Mouse (Mus musculus): ENCODE results near the gene Nlgn1. TPM values are rescaled to one million over a fixed set of nuclear protein-coding genes. Genes with fewer than 3 reads are reported as not detected.
A peak's percentile ranks its signal among the peaks of the same experiment; 100 is the strongest.

Nlgn1 gene
- 0.93 and 1.2 TPM in 2 replicates for polyA plus RNA-seq (2015; fragmentation: Nextera tagmentation; extraction: Ambion mirVana)

DNA sequence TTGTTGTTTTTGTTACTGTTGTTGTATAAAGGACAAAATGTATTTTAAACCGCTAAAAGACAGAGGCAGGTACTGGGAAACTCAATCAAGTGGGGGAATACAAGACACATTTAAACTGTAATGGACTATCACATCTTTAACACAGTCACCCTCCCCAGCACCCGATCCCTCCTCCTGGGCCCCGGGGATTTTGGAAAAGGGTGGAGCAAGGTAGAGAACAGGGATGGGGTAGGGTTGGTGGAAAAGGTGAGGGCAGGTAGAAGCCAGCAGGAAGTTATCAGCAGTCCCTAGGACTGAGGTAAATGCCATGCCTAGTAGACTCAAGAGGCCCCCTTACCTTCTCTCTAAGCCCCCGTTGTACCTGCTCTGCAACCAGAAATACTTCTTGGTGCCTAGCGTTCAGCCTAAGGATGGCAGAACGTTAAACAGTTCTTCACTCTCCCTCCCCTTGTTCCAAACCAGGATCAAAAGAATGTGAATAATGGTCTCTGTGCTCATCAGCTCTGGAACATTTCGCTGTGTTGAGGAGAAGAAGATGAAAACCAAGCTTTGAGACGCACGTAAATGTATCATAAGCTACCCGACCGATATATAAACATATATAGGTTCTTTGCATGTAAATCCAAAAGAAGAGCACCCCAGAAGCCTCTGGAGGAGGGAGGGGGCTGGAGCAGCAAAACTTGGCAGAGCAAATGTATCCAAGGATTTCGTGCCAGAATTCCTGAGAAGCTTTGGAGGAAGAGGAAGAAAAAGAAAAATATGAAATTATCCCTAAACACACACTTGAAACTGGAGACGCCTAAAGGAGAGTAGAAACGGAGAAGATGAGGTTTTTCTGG lies at the start of gene Nlgn1:
TSS of gene Nlgn1 (minus strand) at position 61 of the 839 bp plus-strand sequence.
- no peak for TF ChIP-seq CTCF (IDR thresholded peaks at IDR 0.05; ENCODE audit: low read depth)
- Histone ChIP-seq H3K9ac (ENCODE audit: low read depth, low read length) (no peak within 1 kb of the TSS), H3K27ac (no peak within 1 kb of the TSS), H3K36me3 (ENCODE audit: insufficient read depth, low read length) (no peaks in the 10 kb centered on the region), H3K4me2 (ENCODE audit: low read length) (peak within 1 kb of the TSS; percentile 82), H3K4me1 (replicated peaks; ENCODE audit: insufficient read depth, low read length) (no peaks in the 10 kb centered on the region; the same call in none of the 2 replicates), H3K4me3 (replicated peaks; ENCODE audit: low read depth, low read length) (peak within 1 kb of the TSS; percentile 44), H3K9me3 (replicated peaks; ENCODE audit: low read length) (no peaks in the 10 kb centered on the region), H3K27me3 (ENCODE audit: insufficient read depth, low read length) (peaks cover 19% of the 10 kb centered on the region; the same call in 1 of the 2 replicates)
- DNase-seq (ENCODE audit: low spot score) (no peak), ATAC-seq (replicated peaks; ENCODE audit: low FRiP score, low read depth) (no peak)
- WGBS, result 1% methylated on average over 14 of the region's 14 CpGs

DNA sequence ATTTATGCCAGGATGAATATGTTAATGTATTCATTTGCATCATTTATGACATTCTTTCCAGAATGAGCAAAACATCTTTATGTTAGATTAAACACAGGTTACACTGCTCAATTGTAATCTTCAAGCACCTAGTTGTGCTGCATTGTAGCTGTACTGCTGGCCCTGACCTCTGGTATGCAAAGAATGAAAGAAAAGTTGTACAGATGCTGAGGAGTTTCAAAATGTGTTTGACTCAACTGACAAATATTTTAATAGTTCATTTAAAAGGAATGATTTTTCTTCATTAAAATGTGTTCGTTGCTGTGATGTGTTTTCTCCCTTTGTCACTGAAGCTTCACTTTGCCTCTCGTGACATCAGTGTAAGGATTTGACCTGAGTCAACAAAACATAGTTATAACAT lies 46.0 kb upstream of the Nlgn1 start:
- Histone ChIP-seq H3K4me1 (replicated peaks; ENCODE audit: insufficient read depth, low read length) (no peaks in the 10 kb centered on the region), H3K27me3 (ENCODE audit: insufficient read depth, low read length) (no peaks in the 10 kb centered on the region), H3K9ac (ENCODE audit: low read depth, low read length) (no peak overlapping the region), H3K27ac (no peak overlapping the region), H3K9me3 (replicated peaks; ENCODE audit: low read length) (no peaks in the 10 kb centered on the region), H3K4me2 (ENCODE audit: low read length) (no peak overlapping the region), H3K4me3 (replicated peaks; ENCODE audit: low read depth, low read length) (no peak overlapping the region), H3K36me3 (ENCODE audit: insufficient read depth, low read length) (no peaks in the 10 kb centered on the region)
- ATAC-seq (replicated peaks; ENCODE audit: low FRiP score, low read depth), result no peak
- DNase-seq (ENCODE audit: low spot score), result no peak
- WGBS, result 58% methylated on average over 2 of the region's 2 CpGs
- TF ChIP-seq CTCF (IDR thresholded peaks at IDR 0.05; ENCODE audit: low read depth), result no peak

DNA sequence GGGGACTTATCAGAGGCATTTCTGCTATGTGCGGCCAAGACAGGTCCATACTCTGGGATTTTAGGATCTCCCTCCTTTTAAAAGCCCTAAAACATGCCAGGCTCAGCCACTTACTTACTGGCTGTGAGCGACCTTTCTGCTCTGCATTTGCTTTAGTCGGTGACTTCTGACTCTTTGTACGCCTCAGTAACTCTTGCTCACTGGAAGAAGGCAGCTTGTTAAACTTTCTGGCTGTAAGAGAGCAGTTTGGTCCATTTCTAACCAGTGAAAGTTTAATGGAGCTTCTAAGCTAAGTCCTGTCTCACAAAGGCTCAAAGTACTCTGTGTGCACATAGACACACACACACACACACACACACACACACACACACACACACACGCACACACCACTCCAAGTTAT lies 22.8 kb upstream of the Nlgn1 start:
- Histone ChIP-seq H3K36me3 (ENCODE audit: insufficient read depth, low read length) (no peaks in the 10 kb centered on the region), H3K27me3 (ENCODE audit: insufficient read depth, low read length) (no peaks in the 10 kb centered on the region), H3K4me3 (replicated peaks; ENCODE audit: low read depth, low read length) (no peak overlapping the region), H3K27ac (no peak overlapping the region), H3K4me1 (replicated peaks; ENCODE audit: insufficient read depth, low read length) (no peaks in the 10 kb centered on the region), H3K4me2 (ENCODE audit: low read length) (no peak overlapping the region), H3K9ac (ENCODE audit: low read depth, low read length) (no peak overlapping the region), H3K9me3 (replicated peaks; ENCODE audit: low read length) (no peaks in the 10 kb centered on the region)
- no peak for TF ChIP-seq CTCF (IDR thresholded peaks at IDR 0.05; ENCODE audit: low read depth)
- 34% methylated on average over 5 of the region's 5 CpGs for WGBS
- peak; percentile 16 for DNase-seq (ENCODE audit: low spot score)
- peak; percentile 61; the same call in 1 of the 2 replicates for ATAC-seq (replicated peaks; ENCODE audit: low FRiP score, low read depth)

DNA sequence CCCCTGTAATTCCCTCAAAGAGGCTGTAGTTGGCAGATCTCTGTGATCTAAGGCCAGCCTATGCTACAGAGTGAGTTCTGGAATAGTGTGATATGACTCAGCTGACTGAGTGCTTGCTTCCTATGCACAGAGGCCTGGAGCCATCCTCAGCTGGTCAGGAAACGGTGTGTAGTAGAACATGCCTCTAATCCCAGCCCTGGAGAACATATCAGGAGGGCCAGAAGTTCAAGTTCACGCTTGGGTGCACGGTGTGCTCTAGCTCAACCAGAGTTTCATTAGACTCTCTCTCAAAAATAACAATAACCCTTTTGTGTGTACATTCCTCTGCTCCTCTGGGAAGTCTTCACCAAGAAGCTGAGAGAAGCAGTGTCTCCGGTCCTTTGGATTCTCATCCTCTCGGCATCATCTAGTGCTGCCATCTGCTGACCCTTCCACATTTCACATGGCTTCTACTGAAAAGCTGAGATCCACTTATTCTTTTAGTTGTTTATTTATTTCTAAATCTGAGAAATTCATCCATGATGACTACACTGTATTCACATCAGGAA lies 22.3 kb upstream of the Nlgn1 start:
- Histone ChIP-seq H3K4me1 (replicated peaks; ENCODE audit: insufficient read depth, low read length) (no peaks in the 10 kb centered on the region), H3K9me3 (replicated peaks; ENCODE audit: low read length) (no peaks in the 10 kb centered on the region), H3K36me3 (ENCODE audit: insufficient read depth, low read length) (no peaks in the 10 kb centered on the region), H3K4me2 (ENCODE audit: low read length) (no peak overlapping the region), H3K27ac (no peak overlapping the region), H3K27me3 (ENCODE audit: insufficient read depth, low read length) (no peaks in the 10 kb centered on the region), H3K4me3 (replicated peaks; ENCODE audit: low read depth, low read length) (no peak overlapping the region), H3K9ac (ENCODE audit: low read depth, low read length) (no peak overlapping the region)
- DNase-seq (ENCODE audit: low spot score) (peak; percentile 52), ATAC-seq (replicated peaks; ENCODE audit: low FRiP score, low read depth) (no peak; the same call in 1 of the 2 replicates)
- 59% methylated on average over 5 of the region's 5 CpGs for WGBS
- peak; percentile 50 for TF ChIP-seq CTCF (IDR thresholded peaks at IDR 0.05; ENCODE audit: low read depth)

DNA sequence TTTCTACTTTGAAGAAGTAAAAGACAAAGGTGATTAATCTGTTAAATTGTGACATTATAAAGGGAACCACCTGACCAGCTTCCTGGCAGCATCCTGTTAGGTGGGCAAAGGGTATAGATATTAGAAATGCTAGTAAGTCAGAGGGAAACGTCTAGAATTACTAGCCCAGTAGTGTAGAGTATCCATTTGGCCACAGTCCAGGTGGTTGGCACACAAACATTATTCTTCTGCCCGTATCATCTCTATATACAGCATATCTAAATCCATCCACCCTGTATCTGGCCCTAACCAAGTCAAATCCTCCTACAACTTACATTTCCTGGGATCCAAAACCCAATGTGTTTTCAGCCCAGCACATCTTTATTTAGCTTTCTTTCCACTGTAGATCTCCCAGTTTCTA lies 5.2 kb upstream of the Nlgn1 start:
- WGBS, result 53% methylated on average over 2 of the region's 2 CpGs
- H3K4me3 ChIP-seq (replicated peaks; ENCODE audit: low read depth, low read length), result no peak overlapping the region
- H3K9me3 ChIP-seq (replicated peaks; ENCODE audit: low read length), result no peaks in the 10 kb centered on the region
- H3K4me1 ChIP-seq (replicated peaks; ENCODE audit: insufficient read depth, low read length), result no peaks in the 10 kb centered on the region; the same call in none of the 2 replicates
- no peak overlapping the region for H3K9ac ChIP-seq (ENCODE audit: low read depth, low read length)
- no peaks in the 10 kb centered on the region for H3K36me3 ChIP-seq (ENCODE audit: insufficient read depth, low read length)
- no peak for TF ChIP-seq CTCF (IDR thresholded peaks at IDR 0.05; ENCODE audit: low read depth)
- no peak for ATAC-seq (replicated peaks; ENCODE audit: low FRiP score, low read depth)
- DNase-seq (ENCODE audit: low spot score), result no peak
- H3K27ac ChIP-seq, result no peak overlapping the region
- H3K27me3 ChIP-seq (ENCODE audit: insufficient read depth, low read length), result peaks cover 12% of the 10 kb centered on the region; the same call in 1 of the 2 replicates
- no peak overlapping the region for H3K4me2 ChIP-seq (ENCODE audit: low read length)

DNA sequence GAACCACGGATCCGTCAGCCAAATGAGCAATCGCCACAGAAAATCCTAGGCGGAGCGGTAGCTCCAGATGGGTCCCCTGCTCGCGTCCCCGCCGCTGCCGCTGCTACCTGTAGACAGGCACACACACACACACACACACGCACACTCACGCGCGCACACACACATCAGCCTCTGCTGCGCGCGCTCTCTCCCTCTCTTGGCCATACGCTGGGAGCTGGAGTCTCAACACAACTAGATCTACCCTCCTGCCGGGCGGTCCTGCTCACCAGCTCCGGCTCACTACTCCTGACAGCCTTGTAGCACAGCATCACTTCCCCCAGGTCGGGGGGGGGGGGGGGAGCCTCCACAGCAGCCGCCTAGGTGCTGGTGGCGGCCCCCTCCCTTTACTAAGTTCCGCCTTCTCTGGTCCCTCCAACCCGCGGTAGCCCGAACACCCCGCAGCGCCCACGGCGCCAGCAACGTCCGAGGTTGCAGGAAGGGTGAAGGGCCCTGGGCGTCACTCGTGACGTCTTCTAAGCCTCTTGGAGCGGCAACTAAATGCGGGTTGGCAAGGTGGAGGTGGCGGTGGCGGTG lies 1.1 kb upstream of the Nlgn1 start:
- WGBS, result 3% methylated on average over 34 of the region's 41 CpGs
- Histone ChIP-seq H3K27ac (no peak overlapping the region), H3K4me1 (replicated peaks; ENCODE audit: insufficient read depth, low read length) (no peaks in the 10 kb centered on the region; the same call in none of the 2 replicates), H3K36me3 (ENCODE audit: insufficient read depth, low read length) (no peaks in the 10 kb centered on the region), H3K27me3 (ENCODE audit: insufficient read depth, low read length) (peaks cover 19% of the 10 kb centered on the region; the same call in 1 of the 2 replicates), H3K9me3 (replicated peaks; ENCODE audit: low read length) (no peaks in the 10 kb centered on the region), H3K9ac (ENCODE audit: low read depth, low read length) (no peak overlapping the region), H3K4me3 (replicated peaks; ENCODE audit: low read depth, low read length) (peak overlapping the region; percentile 40), H3K4me2 (ENCODE audit: low read length) (peak overlapping the region; percentile 66)
- TF ChIP-seq CTCF (IDR thresholded peaks at IDR 0.05; ENCODE audit: low read depth), result no peak
- ATAC-seq (replicated peaks; ENCODE audit: low FRiP score, low read depth) (peak; percentile 74), DNase-seq (ENCODE audit: low spot score) (peak; percentile 22)

Measured in kidney, postnatal 0 days (tissue).